Mouse (Mus musculus) left cerebral cortex, adult 2 months (tissue): ENCODE results near the gene Serpinb1c. TPM values are rescaled to one million over a fixed set of nuclear protein-coding genes. Genes with fewer than 3 reads are reported as not detected.

Experiments
- DNase-seq, 2 experiments: peaks; one replicate each; pipeline ENCODE4 v3.0.0; 2021 to 2022; ENCODE audit warnings: low spot score in 2 of 2, mixed read lengths in 1 of 2; ENCODE audit errors: extremely low spot score in 1 of 2
- H3K27ac ChIP-seq: fragments of 200-600 bp; 2 replicates; pipeline ENCODE4 v1.8.1; 2022
- H3K4me3 ChIP-seq: fragments of 200-600 bp; 2 replicates; pipeline ENCODE4 v1.8.1; 2022
- CTCF ChIP-seq: fragments of 200-600 bp; IDR thresholded peaks from 2 replicates; pipeline ENCODE4 v1.8.1; 2022; ENCODE audit warnings: antibody characterized with exemption, mild to moderate bottlenecking, moderate library complexity
- intact Hi-C: fragments of 180-260 bp; cut with DNase I; formaldehyde crosslinking; loops from one replicate; pipeline ENCODE4 v1.15.1; 2025
- total RNA-seq, 2 experiments: library from RNA; stranded (reverse); gene quantifications; 2 replicates each; pipeline ENCODE4 v1.2.3; 2021

Serpinb1c gene
- total RNA-seq, 2 experiments from 2014 or later, result not detected

DNA sequence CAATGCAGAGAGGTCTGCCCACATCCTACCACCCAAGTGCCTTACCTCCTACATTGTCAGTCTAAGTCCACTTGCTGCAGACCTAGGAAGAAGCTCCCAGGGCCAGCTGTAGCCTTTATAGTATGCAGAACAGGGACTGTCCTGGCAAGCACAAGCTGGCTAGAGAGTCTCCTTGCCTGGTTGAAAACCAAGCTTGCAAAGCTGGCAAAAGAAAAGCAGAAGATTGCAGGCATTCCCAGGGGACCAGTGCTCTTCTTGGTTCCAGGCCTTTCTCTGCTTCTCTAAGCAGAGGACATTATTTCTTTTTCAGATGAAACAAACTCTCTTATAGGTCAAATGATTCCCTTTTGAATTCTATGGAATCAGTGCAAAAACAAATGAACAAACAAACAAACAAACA lies 34.6 kb downstream of the Serpinb1c start:
- H3K4me3 ChIP-seq, result no peak overlapping the region
- intact Hi-C loops, result loop anchor here (10.0 kb wide), 1 partner anchor 1131 kb away; no protein-coding TSS in a partner anchor
- H3K27ac ChIP-seq, result no peak overlapping the region
- DNase-seq, result no peak
- no peak for TF ChIP-seq CTCF

- TF ChIP-seq CTCF, result no peak
- H3K27ac ChIP-seq, result no peak overlapping the region
- intact Hi-C loops, result loop anchor here (10.0 kb wide), 1 partner anchor 1134 kb away; no protein-coding TSS in a partner anchor
- H3K4me3 ChIP-seq, result no peak overlapping the region
- DNase-seq, result no peak
Observed at GRCm38 (mm10) chr13:32860821-32861220, 37.2 kb downstream of the Serpinb1c start.

GRCm38 (mm10) chr13:32853073-32853472 lies 44.9 kb downstream of the Serpinb1c start:
- TF ChIP-seq CTCF, result no peak
- intact Hi-C loops, result no loop called here
- H3K27ac ChIP-seq, result no peak overlapping the region
- no peak for DNase-seq
- no peak overlapping the region for H3K4me3 ChIP-seq

DNA sequence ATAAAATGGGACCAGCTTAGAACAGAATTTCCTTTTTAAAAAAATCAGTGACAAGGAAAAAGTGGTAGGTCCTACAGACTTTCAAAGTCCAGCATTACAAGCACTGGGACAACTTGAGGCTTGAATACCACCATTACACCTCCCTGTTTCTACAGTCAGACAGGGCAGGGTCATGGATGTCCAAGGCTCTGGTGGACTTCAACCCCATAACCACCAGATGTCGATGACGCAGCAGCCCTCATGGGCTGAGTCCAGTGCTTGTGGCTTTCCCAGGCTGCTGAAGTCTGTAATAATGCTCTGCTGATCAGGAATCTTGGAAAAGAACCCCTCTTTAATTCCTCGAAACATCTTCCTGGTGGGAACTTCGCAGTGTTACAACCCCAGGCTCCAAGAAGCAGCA lies 45.5 kb downstream of the Serpinb1c start:
- no peak overlapping the region for H3K27ac ChIP-seq
- no peak overlapping the region for H3K4me3 ChIP-seq
- no peak for DNase-seq
- no peak for TF ChIP-seq CTCF
- intact Hi-C loops, result no loop called here

DNA sequence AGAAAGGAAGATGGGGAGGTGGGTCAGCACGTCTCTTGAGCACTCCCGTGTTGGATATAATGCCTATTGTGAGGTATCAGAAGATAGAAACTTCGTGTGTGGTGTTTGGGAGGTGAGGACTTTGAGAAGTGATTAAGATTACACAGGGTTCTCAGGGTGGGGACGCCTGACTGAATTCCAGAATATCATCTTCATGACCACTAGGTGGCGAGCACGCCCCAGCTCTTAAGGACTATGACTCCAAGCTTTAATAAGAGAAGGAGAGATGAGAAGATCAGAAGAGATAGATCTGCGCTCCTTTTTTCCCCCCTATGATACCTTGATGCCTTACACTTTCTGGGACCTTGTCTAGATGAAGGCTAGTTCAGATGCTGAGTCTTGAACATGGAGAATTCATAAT lies 46.0 kb downstream of the Serpinb1c start:
- H3K4me3 ChIP-seq, result no peak overlapping the region
- intact Hi-C loops, result no loop called here
- peak; percentile 76 for TF ChIP-seq CTCF

DNA sequence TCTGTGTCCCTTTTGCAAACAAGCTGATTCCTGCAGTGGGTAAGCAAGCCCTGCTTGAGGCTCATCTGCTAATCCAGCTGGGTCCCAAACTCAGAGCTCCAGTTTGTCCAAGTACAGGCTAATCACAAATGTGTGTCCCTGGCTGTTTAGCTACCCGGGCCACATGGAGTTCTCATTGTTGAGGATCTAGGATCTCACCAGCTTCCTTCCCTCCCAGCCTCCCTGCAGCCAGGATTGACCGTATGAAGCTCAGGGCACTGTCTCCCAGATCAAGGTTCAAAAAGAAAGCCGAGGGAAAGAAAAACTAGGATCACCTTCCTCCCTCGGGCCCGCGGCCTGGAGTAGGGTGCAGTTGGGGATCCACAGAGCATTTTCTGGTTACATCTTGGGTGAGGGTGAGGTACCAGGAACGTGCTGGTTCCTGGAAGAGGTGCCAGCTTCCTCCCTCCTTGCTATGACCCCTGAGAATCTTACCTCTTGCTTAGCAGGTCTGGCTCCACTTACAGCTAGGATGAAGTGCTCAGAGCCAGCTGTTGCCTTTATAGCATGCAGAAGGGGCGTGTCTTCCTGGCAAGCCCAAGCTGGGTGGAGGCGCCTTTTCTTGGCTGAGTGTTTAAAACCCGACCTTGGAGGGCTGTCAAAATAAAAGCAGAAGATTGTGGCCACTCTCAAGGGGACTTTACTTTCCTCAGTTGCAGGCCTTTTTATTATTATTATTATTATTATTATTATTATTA lies 47.2 kb downstream of the Serpinb1c start, which contains the start of gene Serpinb1a:
TSS of gene Serpinb1a (minus strand) at position 518 of the 737 bp plus-strand sequence.
- H3K27ac ChIP-seq, result no peak within 1 kb of the TSS; the same call in 1 of the 2 replicates
- intact Hi-C loops, result no loop called here
- DNase-seq, result no peak
- H3K4me3 ChIP-seq, result no peak within 1 kb of the TSS
- no peak for TF ChIP-seq CTCF

More for the DNA sequence above, 46.0 kb downstream of the Serpinb1c start:
- no peak overlapping the region for H3K27ac ChIP-seq
- peak in 1 of 2 experiments; percentile 29 for DNase-seq

DNA sequence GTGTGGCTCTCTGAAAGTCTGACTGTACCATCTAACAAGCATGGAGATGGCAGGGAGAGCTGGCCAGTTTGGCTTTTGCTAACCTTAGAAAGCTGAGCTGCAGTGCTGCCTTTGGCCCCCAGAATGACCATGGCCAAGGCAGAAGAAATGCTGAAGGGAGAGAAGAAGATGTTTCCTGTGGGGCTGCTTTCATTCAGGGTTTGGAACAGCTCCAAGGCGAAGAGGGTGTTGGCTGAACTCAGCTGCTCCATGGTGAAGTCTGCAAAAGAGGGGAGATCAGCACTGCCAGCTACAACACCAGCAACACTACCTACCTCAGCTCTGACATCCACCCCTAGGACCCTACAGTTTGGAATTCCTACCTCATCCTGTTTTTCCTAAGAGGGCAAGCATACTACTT lies 47.9 kb downstream of the Serpinb1c start:
- no peak overlapping the region for H3K27ac ChIP-seq
- H3K4me3 ChIP-seq, result no peak overlapping the region
- intact Hi-C loops, result no loop called here
- no peak for TF ChIP-seq CTCF
- no peak for DNase-seq

DNA sequence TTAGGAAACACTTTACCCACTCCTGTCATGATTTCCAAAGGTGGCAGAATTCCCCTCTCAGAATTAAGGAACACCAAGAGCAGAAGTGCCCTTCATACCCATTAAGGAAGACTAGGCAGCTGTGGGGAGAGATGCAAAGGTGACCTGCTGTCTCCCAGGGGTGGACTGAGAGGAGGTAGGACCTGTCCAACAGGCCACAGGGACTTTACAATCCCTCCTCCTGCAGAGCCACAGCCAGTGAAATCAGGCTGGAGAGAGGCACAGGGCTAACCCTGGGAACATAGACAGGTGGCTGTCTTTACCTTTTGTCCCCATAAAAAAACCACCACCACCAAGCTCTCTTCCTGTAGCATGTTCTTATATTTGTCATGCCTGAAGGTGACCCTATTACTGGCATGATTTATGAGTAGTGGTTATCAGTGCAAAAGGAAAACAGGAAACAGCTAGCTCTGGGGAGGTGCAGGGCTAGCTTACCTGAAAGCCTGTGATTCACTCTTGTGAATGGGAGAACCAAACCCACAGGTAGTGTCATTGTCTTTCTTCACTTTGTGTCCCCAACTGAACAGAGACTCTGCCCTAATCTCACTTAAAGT lies 48.4 kb downstream of the Serpinb1c start:
- TF ChIP-seq CTCF, result no peak
- H3K27ac ChIP-seq, result no peak overlapping the region
- no peak for DNase-seq
- intact Hi-C loops, result no loop called here
- H3K4me3 ChIP-seq, result no peak overlapping the region

- DNase-seq, result no peak
- intact Hi-C loops, result no loop called here
- TF ChIP-seq CTCF, result no peak
- Histone ChIP-seq H3K27ac (no peak overlapping the region), H3K4me3 (no peak overlapping the region)
Observed at GRCm38 (mm10) chr13:32849092-32849491, 48.9 kb downstream of the Serpinb1c start.

DNA sequence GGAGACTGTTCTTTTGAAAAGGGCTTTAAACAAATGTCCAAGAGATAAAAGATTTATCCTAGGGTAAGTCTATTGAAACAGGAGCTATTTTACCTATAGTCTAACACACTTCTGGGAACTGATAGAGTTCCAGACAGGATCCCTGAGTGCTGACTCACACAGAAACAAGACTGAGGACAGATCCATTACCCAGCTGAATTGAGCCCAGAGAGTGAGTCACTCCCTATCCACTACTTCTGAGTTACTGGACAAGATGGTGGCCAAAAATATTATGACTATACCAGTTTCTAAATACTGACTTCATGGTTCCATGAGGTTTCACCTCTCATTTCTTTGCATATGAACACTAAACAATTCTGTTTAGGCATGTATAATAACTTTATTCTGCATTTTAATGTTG lies 51.8 kb downstream of the Serpinb1c start:
- no peak for DNase-seq
- no peak for TF ChIP-seq CTCF
- Histone ChIP-seq H3K27ac (no peak overlapping the region), H3K4me3 (no peak overlapping the region)
- intact Hi-C loops, result no loop called here

GRCm38 (mm10) chr13:32841349-32841748 lies 56.7 kb downstream of the Serpinb1c start:
- Histone ChIP-seq H3K27ac (no peak overlapping the region), H3K4me3 (no peak overlapping the region)
- no peak for DNase-seq
- intact Hi-C loops, result no loop called here
- TF ChIP-seq CTCF, result no peak

- intact Hi-C loops, result no loop called here
- TF ChIP-seq CTCF, result no peak
- no peak overlapping the region; the same call in 1 of the 2 replicates for H3K27ac ChIP-seq
- H3K4me3 ChIP-seq, result no peak overlapping the region
- no peak for DNase-seq
Observed at GRCm38 (mm10) chr13:32839314-32839713, 58.7 kb downstream of the Serpinb1c start.

DNA sequence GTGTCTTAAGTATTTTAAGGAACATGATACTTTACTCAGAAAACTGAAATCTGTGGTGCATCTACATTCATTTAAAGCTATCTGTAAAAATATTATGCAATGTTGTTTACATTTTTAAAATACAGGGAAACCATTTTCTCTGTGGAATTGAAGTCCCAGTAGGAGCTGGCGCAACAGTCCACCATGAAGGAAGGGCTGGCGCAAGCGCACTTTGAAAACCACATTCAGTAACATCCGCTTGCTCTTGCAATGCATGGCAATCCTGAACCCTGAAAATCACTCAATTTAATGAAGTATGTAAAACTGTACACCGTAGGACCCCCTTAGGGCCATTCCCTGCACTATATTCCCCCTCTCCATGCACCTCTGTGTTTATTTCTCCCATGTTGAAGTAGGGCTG lies 63.5 kb downstream of the Serpinb1c start:
- H3K4me3 ChIP-seq, result no peak overlapping the region
- intact Hi-C loops, result no loop called here
- H3K27ac ChIP-seq, result no peak overlapping the region
- DNase-seq, result no peak
- no peak for TF ChIP-seq CTCF
